Mouse (Mus musculus) hindbrain, postnatal 0 days (tissue): ENCODE measurements at regions not wholly inside any gene's neighbourhood (a gene's known extent, or its start where the extent isn't known, plus 50 kb on each side); places are given as distances from the start of the nearest gene placed in this dataset.

Experiments used
- ATAC-seq: fragments of 200-750 bp; cut with Nextera tagmentation; 2 replicates; pipeline ENCODE4 v1.8.0; 2017; ENCODE audit warnings: mild to moderate bottlenecking, moderate TSS enrichment, moderate library complexity
- DNase-seq: peaks from one replicate; pipeline ENCODE4 v3.0.0-alpha.2; 2015; ENCODE audit warnings: low spot score
- H3K27ac ChIP-seq: fragments of 300-500 bp; sonication (generic); 2 replicates; pipeline ENCODE4 v1.5.1; 2014; ENCODE audit warnings: mild to moderate bottlenecking
- H3K27me3 ChIP-seq: fragments of 300-500 bp; sonication (generic); 2 replicates; pipeline ENCODE4 v1.6.1; 2014; ENCODE audit warnings: low read length, mixed read lengths; ENCODE audit not compliant: insufficient read depth
- H3K36me3 ChIP-seq: fragments of 300-500 bp; sonication (generic); 2 replicates; pipeline ENCODE4 v1.6.1; 2014; ENCODE audit warnings: low read length, mixed read lengths; ENCODE audit not compliant: insufficient read depth
- H3K4me1 ChIP-seq: fragments of 300-500 bp; sonication (generic); 2 replicates; pipeline ENCODE4 v1.6.1; 2014; ENCODE audit warnings: antibody characterized with exemption, low read length, mixed read lengths; ENCODE audit not compliant: insufficient read depth
- H3K4me2 ChIP-seq: fragments of 300-500 bp; sonication (generic); 2 replicates; pipeline ENCODE4 v1.6.1; 2014; ENCODE audit warnings: low read depth, mild to moderate bottlenecking, low read length, moderate library complexity, mixed read lengths
- H3K4me3 ChIP-seq: fragments of 300-500 bp; sonication (generic); 2 replicates; pipeline ENCODE4 v1.5.1; 2014; ENCODE audit warnings: low read length
- H3K9ac ChIP-seq: fragments of 300-500 bp; sonication (generic); replicated peaks from 2 replicates; pipeline ENCODE4 v1.6.1; 2014; ENCODE audit warnings: mild to moderate bottlenecking, low read length, moderate library complexity, mixed read lengths
- H3K9me3 ChIP-seq: fragments of 300-500 bp; sonication (generic); 2 replicates; pipeline ENCODE4 v1.6.1; 2016; ENCODE audit warnings: low read length, mixed read lengths
- CTCF ChIP-seq: IDR thresholded peaks from 2 replicates; pipeline ENCODE4 v1.5.1; 2016; ENCODE audit warnings: antibody characterized with exemption, control low read depth, low read depth
- WGBS: fragments of 180-500 bp; shearing (Covaris S2); extraction: QIAGEN DNeasy Blood & Tissue Kit; methylation state at CpG from one replicate; pipeline ENCODE4 v1.1.7; 2014; 5-methylcytosine and 5-hydroxymethylcytosine counted together

DNA sequence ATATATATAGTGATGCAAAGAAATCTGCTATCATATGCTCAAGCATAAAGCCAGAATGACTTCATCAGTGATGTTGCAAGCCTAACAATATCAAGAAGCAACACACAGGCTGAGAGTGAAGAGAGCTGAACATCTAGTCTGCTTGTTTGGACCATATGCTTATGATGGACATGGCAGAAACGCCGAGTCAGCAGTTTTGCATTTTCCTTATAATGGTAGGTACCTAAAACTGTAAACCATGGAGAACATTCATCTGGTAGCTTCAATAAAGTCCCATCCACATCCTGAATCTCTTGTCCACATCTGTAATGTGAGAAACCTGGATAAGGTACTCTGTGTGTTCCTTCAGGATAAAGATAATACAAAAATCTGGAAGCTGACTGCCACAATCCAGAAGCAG, 57.3 kb upstream of the Dgkg start:
- TF ChIP-seq CTCF, result no peak
- ATAC-seq (no peak), DNase-seq (no peak)
- Histone ChIP-seq H3K4me2 (no peak overlapping the region), H3K9me3 (no peaks in the 10 kb centered on the region), H3K4me1 (no peaks in the 10 kb centered on the region), H3K27ac (no peak overlapping the region), H3K36me3 (no peaks in the 10 kb centered on the region), H3K4me3 (no peak overlapping the region), H3K27me3 (no peaks in the 10 kb centered on the region), H3K9ac (no peak overlapping the region)
- 94% methylated on average over 2 of the region's 2 CpGs for WGBS

- Histone ChIP-seq H3K9me3 (no peaks in the 10 kb centered on the region), H3K27me3 (no peaks in the 10 kb centered on the region), H3K4me2 (no peak overlapping the region), H3K27ac (no peak overlapping the region), H3K4me3 (no peak overlapping the region), H3K9ac (no peak overlapping the region), H3K4me1 (0 out of 2 replicates have a peak, but pooled peaks cover 4% of the 10 kb centered on the region), H3K36me3 (no peaks in the 10 kb centered on the region)
- no peak for TF ChIP-seq CTCF
- DNase-seq (no peak), ATAC-seq (no peak)
- WGBS, result 78% methylated on average over 9 of the region's 9 CpGs
Observed at GRCm38 (mm10) chr16:22708768-22709167, 51.7 kb upstream of the Dgkg start.
